Mouse (Mus musculus) embryonic facial prominence, embryonic 11.5 days (tissue): ENCODE results near the gene Tnn. TPM values are rescaled to one million over a fixed set of nuclear protein-coding genes. Genes with fewer than 3 reads are reported as not detected.

Source experiments
- ATAC-seq: fragments of 200-750 bp; cut with Nextera tagmentation; replicated peaks from 2 replicates; pipeline ENCODE4 v1.8.0; 2017; ENCODE audit warnings: low read depth; ENCODE audit not compliant: insufficient number of reproducible peaks, low FRiP score, low TSS enrichment
- DNase-seq: peaks from one replicate; pipeline ENCODE4 v3.0.0-alpha.2; 2015; ENCODE audit warnings: low spot score
- H3K27ac ChIP-seq: fragments of 300-500 bp; sonication (generic); replicated peaks from 2 replicates; pipeline ENCODE4 v1.5.1; 2014; ENCODE audit warnings: mild to moderate bottlenecking, low read depth, low read length, control low read depth
- H3K27me3 ChIP-seq: fragments of 300-500 bp; sonication (generic); 2 replicates; pipeline ENCODE4 v1.6.1; 2014; ENCODE audit warnings: mild to moderate bottlenecking, low read length, moderate library complexity, mixed read lengths; ENCODE audit not compliant: control insufficient read depth, insufficient read depth
- H3K36me3 ChIP-seq: fragments of 300-500 bp; sonication (generic); replicated peaks from 2 replicates; pipeline ENCODE4 v1.6.1; 2014; ENCODE audit warnings: low read depth, mild to moderate bottlenecking, low read length, moderate library complexity, mixed read lengths; ENCODE audit not compliant: control insufficient read depth, insufficient read depth
- H3K4me1 ChIP-seq: fragments of 300-500 bp; sonication (generic); 2 replicates; pipeline ENCODE4 v1.6.1; 2014; ENCODE audit warnings: low read length, mixed read lengths; ENCODE audit not compliant: control insufficient read depth, insufficient read depth
- H3K4me2 ChIP-seq: fragments of 300-500 bp; sonication (generic); 2 replicates; pipeline ENCODE4 v1.6.1; 2014; ENCODE audit warnings: low read depth, mild to moderate bottlenecking, control low read depth, low read length, moderate library complexity
- H3K4me3 ChIP-seq: fragments of 300-500 bp; sonication (generic); 2 replicates; pipeline ENCODE4 v1.5.1; 2014; ENCODE audit warnings: low read depth, low read length, control low read depth
- H3K9ac ChIP-seq: fragments of 300-500 bp; sonication (generic); replicated peaks from 2 replicates; pipeline ENCODE4 v1.6.1; 2014; ENCODE audit warnings: mild to moderate bottlenecking, control low read depth, low read length
- H3K9me3 ChIP-seq: fragments of 300-500 bp; sonication (generic); replicated peaks from 2 replicates; pipeline ENCODE4 v1.6.1; 2016; ENCODE audit warnings: mild to moderate bottlenecking, low read length, inconsistent platforms, mixed read lengths; ENCODE audit not compliant: control insufficient read depth
- WGBS: fragments of 180-500 bp; shearing (Covaris S2); extraction: QIAGEN DNeasy Blood & Tissue Kit; methylation state at CpG from one replicate; pipeline ENCODE4 v1.1.7; 2014; 5-methylcytosine and 5-hydroxymethylcytosine counted together
- polyA plus RNA-seq: library from polyadenylated mRNA; unstranded; fragments of >200 nt; fragmentation: Nextera tagmentation; extraction: Ambion mirVana; gene quantifications from 2 replicates; pipeline ENCODE4 v1.2.1, GENCODE M21; 2014

Gene Tnn
- polyA plus RNA-seq, 1 experiment from 2014 or later, result 1.6 TPM

DNA sequence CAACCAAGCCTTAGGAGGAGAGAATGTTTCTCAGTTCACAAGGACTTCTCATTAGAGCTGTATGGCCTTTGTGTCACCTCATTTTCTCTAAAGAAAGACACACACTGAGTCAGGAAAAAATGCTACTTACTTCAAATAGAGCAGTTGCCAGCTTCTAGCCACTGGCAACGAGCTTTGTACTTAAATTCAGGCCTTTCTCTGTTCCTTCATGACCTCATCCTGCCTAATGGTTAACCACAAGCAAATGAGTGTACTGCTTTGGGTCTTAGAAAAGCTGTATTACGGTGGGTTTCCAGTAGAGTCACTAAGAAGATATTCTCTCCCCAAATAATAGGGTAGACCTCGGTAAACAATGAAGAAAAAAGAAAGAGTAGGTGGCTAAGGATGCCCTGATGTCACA, 2.7 kb downstream of the Tnn start:
- WGBS, result 81% methylated on average over 3 of the region's 3 CpGs
- no peaks in the 10 kb centered on the region for H3K27me3 ChIP-seq
- H3K27ac ChIP-seq, result no peak overlapping the region
- H3K9ac ChIP-seq, result no peak overlapping the region
- H3K9me3 ChIP-seq, result no peaks in the 10 kb centered on the region
- H3K4me1 ChIP-seq, result no peaks in the 10 kb centered on the region; the same call in 1 of the 2 replicates
- H3K36me3 ChIP-seq, result no peaks in the 10 kb centered on the region
- no peak overlapping the region for H3K4me3 ChIP-seq
- ATAC-seq, result no peak
- no peak overlapping the region for H3K4me2 ChIP-seq
- DNase-seq, result no peak

DNA sequence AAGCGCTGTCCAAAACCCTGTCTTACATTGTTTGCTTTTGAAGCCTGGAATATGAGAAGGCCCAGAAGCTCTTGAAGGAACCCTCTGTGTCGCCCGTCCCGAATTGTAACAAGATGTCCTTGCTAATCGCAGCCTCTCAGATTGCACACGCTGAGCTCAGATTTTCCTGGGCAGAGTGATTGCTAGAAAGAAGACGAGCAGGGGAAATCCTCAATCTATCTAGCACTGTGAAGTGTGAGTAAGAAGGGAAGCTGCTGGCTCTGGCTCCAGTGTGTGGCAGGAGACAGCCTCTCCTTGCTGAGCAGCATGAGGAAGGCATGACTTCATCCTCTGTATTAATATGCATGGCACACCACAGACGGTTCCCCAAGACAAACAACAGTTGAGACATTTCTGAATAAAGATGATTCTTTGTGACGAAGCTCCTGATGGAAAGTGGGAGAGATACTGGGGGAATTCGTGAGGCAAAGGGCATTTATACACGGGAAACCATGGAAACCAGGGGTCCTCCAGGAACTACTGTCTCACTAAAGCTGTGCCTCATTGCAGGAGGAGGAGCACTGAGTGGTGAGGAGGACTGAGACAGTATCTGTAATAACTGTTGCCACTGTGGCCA, 4.0 kb downstream of the Tnn start:
- DNase-seq (peak; percentile 18), ATAC-seq (no peak)
- Histone ChIP-seq H3K4me1 (no peaks in the 10 kb centered on the region; the same call in 1 of the 2 replicates), H3K9ac (no peak overlapping the region), H3K4me2 (no peak overlapping the region), H3K9me3 (no peaks in the 10 kb centered on the region), H3K4me3 (no peak overlapping the region), H3K27me3 (no peaks in the 10 kb centered on the region), H3K36me3 (no peaks in the 10 kb centered on the region), H3K27ac (no peak overlapping the region)
- WGBS, result 40% methylated on average over 11 of the region's 11 CpGs

DNA sequence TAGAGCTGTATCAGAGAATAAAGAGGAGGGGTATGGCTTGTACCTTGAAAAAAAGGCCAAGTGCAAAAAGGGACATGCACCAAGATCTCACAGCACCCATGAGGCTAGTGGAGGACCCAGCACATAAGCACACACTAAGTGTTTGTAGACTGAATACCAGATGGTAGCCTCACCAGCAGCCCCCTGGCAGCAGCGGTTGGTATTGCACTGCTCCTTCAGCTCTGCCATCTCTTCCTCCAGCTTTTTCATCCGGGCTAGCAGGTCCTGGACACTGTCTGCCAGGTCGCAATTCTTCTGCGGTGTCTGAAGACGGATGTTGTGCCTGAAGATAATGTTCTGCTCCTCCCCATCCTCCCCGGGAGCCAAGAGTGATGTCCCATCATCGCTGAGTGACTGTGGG, 6.1 kb downstream of the Tnn start:
- DNase-seq (no peak), ATAC-seq (no peak)
- Histone ChIP-seq H3K27ac (no peak overlapping the region), H3K4me2 (no peak overlapping the region), H3K4me3 (no peak overlapping the region), H3K4me1 (no peaks in the 10 kb centered on the region; the same call in 1 of the 2 replicates), H3K9me3 (no peaks in the 10 kb centered on the region), H3K36me3 (no peaks in the 10 kb centered on the region), H3K9ac (no peak overlapping the region), H3K27me3 (no peaks in the 10 kb centered on the region)
- 83% methylated on average over 7 of the region's 7 CpGs for WGBS

DNA sequence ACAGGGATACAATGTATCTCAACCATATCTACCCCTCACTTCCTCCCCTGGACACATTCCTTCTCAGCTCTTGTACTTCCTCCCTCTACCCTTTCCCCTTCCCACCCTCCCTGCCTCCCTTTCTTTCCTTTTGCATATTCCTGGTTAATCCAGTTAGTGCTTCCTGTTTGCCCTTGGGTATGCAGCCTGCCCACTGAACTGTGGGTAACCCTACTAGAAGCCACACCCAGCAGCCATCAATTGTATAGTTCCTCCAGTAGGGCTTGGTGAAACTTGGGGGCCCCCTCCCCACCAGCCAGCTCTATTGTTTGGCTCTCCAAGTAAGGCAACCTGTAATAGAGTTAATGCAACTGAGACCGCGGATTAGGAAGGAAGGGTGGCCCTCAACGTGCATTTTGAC, 7.8 kb downstream of the Tnn start:
- Histone ChIP-seq H3K4me3 (no peak overlapping the region), H3K27ac (no peak overlapping the region), H3K4me1 (no peaks in the 10 kb centered on the region; the same call in 1 of the 2 replicates), H3K36me3 (no peaks in the 10 kb centered on the region), H3K9me3 (no peaks in the 10 kb centered on the region), H3K9ac (no peak overlapping the region), H3K27me3 (no peaks in the 10 kb centered on the region), H3K4me2 (no peak overlapping the region)
- no peak for DNase-seq
- 75% methylated on average over 3 of the region's 3 CpGs for WGBS
- ATAC-seq, result no peak

DNA sequence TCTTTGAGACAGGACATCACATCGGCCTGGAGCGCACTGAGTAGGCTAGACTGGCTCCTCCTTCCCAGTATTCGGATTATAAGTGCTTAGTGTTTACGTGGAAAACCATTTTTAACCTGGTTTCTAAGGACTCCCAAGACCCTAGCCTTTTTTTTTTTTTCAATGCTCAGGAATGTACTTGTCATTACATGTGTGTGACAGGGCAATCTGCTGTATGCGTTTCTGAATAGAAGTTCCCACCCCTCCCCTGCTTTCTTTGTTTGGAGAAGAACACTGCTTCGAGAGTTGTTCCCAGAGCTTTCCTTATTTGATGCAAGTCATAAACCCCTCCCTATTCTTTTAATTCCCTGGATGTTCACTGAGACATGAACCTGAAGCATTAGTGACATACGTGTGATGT, 9.0 kb downstream of the Tnn start:
- Histone ChIP-seq H3K27me3 (no peaks in the 10 kb centered on the region), H3K27ac (no peak overlapping the region), H3K9ac (no peak overlapping the region), H3K4me3 (no peak overlapping the region), H3K9me3 (no peaks in the 10 kb centered on the region), H3K36me3 (no peaks in the 10 kb centered on the region), H3K4me2 (no peak overlapping the region), H3K4me1 (no peaks in the 10 kb centered on the region; the same call in 1 of the 2 replicates)
- no peak for ATAC-seq
- 82% methylated on average over 7 of the region's 7 CpGs for WGBS
- no peak for DNase-seq

DNA sequence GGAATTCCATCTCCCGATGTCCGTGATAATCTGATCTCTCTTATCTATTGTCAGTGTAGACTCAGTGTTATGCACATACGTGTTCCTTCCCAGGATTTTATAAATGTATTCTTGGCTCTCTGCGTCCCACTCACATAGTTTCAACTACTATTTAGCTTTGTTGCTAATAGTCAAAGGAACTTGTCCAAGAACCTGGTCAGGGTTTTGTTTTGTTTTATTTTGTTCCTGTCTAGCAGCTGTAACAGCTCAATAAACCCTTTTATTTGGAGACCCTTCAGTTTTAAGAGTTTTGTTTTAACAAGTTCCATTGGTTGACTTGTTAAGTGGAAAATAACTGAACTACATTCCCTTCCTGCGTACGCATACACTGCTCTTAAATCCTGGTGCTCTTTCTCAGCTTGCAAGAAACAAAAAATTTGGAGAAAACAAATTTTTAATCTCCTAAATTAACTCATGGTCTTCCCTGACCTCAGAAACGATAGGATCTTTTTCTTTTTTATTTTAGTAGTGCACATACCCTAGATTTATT, 17.0 kb downstream of the Tnn start:
- Histone ChIP-seq H3K9me3 (no peaks in the 10 kb centered on the region), H3K4me3 (no peak overlapping the region), H3K27me3 (no peaks in the 10 kb centered on the region), H3K9ac (no peak overlapping the region), H3K36me3 (no peaks in the 10 kb centered on the region), H3K27ac (no peak overlapping the region), H3K4me1 (no peaks in the 10 kb centered on the region), H3K4me2 (no peak overlapping the region)
- 88% methylated on average over 7 of the region's 7 CpGs for WGBS
- no peak for ATAC-seq
- no peak for DNase-seq

DNA sequence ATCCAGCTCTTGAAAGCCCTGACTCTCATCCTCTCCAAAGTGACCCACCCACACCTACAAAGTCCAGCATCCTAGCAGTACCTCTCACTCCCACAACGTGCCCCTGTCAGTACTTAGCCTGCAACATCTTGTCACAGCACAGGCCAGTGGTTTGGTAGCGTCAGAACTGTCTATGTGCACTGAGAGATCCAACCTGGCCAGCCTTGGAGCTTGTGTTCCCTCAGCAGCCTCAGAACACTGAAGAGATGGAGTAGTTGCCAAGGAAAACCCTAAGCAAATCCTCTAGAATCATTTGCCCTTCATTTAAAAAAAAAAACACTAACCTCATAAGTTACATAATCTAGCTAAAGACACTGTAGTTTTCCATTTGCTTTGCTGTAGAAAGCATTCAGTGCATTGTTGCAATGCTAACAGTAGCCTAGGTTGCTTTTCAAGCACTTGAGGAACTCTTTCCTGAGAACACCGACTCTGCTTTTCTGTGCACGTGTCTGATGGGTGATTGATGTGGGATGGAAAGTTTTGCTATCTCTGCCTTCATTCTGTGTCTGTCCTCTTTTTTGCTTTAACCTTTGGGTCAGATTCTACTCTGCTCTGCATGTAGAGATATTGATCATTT, 19.8 kb downstream of the Tnn start:
- WGBS, result 78% methylated on average over 4 of the region's 4 CpGs
- Histone ChIP-seq H3K27me3 (no peaks in the 10 kb centered on the region), H3K4me2 (no peak overlapping the region), H3K4me1 (no peaks in the 10 kb centered on the region), H3K36me3 (no peaks in the 10 kb centered on the region), H3K9ac (no peak overlapping the region), H3K9me3 (no peaks in the 10 kb centered on the region), H3K27ac (no peak overlapping the region), H3K4me3 (no peak overlapping the region)
- DNase-seq (no peak), ATAC-seq (no peak)

DNA sequence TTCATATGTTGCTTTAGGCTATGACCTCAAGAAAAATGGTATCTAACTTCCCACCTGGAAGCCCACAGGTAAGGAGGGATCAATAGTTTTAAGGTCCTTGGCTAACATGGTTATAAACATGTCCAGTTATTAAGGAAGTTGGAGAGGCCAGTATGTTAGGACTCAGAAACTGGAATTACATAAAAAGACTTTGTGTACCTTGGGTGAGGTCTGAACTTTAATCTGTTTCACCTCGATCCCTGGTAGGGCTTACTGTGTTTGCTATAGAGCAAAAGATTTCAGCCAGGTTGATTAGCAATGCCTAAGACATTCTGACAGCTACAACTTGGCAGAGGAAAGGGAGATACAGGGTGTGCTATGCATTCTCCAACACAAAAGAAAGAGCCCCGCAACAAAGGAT, 29.4 kb downstream of the Tnn start:
- Histone ChIP-seq H3K4me1 (no peaks in the 10 kb centered on the region), H3K4me3 (no peak overlapping the region), H3K9me3 (no peaks in the 10 kb centered on the region), H3K27me3 (no peaks in the 10 kb centered on the region), H3K27ac (no peak overlapping the region), H3K4me2 (no peak overlapping the region), H3K9ac (no peak overlapping the region), H3K36me3 (no peaks in the 10 kb centered on the region)
- 81% methylated on average over 2 of the region's 2 CpGs for WGBS
- ATAC-seq (no peak), DNase-seq (no peak)
